Mouse (Mus musculus) T-helper 2 cell (primary cell): ENCODE results near the gene Trpm3.

Source experiments
- in situ Hi-C: fragments of 300-600 bp; cut with MboI, MseI; formaldehyde crosslinking; loops from one replicate; pipeline ENCODE4 v1.15.1; 2025; ENCODE audit warnings: high pct_unique_total_duplicates

Trpm3 gene

DNA sequence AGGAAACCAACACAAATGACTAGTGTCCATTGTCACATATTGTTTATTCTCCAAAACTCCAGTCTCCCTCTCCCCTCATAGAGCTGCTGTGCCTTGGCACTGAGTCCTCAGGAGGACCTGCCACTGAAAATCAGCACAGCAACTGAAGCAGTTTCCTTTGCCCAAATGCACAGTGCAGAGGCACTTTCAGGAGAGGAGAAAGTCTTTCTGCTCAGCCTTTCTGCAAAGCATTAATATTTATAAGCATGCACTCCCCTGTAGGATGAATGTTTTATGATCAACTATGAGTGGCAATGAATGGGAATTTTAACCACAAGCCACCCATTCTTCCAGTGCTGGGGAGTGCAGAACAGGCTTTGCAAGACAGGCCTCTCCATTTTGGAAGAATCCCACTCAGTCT is 592.1 kb downstream of the Trpm3 start:
- in situ Hi-C loops: loop anchor here (25.0 kb wide), 1 partner anchor 94 kb away; no protein-coding TSS in a partner anchor

DNA sequence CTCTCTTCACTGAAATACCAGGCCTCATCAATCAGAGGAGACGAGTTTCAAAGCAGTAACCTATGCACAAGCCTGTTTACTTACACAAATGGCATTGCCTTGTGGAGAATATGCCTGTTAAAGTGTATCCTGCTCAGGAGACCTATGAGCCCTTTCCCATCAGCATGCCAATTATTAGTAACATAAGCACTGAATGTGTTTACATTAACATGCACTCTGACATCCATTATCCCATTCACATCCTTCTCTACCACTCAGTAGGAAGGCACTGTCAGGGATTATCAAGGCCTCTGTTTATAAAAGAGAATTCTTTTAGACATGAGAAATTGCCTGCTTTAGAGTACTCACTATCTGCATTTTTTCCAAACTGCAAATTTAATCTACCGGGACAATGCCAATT is 598.0 kb downstream of the Trpm3 start:
- in situ Hi-C loops: loop anchor here (25.0 kb wide), 1 partner anchor 100 kb away; no protein-coding TSS in a partner anchor

DNA sequence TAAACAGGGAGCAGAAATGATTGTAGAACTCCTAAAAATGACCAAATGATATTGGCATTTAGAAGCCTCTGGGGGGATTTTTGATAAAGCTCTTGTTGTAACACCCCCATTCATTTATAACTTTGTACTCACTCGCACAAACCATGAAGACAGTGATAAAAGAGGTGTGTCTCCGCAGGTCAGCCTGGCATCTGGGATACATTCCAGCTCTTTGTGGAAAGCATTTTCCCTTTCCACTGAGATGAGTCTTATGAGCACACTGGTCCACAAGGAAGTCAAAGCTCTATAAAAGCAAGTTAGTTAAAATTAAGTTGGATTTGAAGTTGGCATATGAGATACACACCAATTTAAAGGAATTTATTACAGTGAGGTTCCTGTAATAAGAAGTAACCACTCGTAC is 600.4 kb downstream of the Trpm3 start:
- in situ Hi-C loops: loop anchor here (25.0 kb wide), 1 partner anchor 102 kb away; no protein-coding TSS in a partner anchor

DNA sequence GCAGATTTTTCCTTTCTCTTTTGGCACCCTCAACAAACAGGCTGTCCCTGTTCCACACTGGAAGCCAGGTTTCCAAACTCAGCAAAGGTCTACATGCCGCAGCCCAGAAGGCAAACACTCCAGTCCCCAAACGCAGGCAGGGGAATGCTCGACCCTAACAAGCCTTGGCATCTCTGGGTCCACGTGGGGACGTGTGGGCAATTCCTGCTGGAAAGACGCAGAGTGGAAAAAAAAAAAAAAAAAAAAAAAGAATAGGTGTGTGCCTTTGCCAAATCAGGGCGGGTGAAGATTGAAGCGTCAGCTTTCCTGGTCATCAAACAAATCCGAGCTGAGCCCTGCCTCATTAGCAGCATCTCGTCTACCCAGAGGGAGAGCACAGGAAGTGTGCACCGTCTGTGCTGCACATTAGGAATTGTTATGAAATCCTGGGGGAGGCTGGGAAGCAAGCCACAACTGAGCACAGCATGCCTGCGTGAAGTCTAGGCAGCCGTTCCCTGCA is 614.5 kb downstream of the Trpm3 start:
- in situ Hi-C loops: no loop called here

DNA sequence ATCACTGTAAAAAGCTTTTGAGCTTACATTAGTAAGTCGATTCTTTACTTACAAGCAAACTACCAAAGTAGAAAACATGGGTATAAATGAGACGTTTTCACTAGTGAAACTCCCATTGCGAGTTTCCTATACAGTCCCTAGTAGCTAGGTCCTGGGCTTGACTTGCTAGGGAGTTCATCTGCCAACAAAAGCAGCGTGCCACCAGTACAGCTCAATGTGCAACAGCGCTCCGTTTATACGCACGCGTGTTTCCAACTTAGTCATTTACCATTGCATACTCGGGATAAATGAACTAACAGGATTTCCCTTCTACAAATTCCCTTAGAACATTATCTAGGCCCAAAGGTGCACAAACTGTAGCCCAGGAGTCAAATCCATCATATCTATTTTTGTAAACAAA is 615.2 kb downstream of the Trpm3 start:
- in situ Hi-C loops: no loop called here

DNA sequence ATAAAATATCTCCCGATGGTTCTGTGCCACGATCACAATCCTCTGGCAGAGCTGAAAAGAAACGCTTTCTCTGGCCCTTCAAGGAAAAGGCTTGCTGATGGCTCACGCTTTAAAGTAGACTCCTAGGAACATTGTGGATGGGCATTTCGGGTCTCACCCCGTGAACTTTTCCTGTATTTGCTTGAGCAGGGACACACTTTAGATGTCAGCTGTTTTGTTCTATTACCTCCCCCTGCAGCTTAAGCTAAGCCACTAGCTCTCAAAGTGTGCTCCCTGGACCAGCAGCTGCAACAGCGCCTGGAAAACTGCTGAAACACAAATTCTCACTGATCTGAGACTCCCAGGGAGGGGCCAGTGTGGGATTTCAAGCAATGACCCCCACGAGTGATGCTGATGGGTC is 615.7 kb downstream of the Trpm3 start:
- in situ Hi-C loops: no loop called here

DNA sequence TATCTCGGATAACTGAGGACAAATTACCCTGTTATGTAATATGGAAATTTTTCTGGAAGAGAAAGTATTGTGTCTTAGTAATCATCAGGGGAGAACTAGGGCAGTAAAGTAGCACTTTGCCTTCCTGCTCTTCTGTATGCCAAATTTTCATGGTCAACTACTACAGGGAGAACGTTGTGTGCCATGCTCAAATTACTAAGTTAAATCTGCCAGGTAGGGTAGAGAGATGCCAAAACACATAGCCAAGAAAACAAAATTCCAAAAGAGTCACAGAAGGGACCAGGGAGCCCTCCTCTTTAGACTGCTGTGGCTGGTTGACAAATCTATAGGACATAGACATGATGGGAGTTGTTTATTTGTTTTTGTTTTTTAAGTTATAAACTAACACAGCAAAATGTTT is 619.6 kb downstream of the Trpm3 start:
- in situ Hi-C loops: no loop called here

DNA sequence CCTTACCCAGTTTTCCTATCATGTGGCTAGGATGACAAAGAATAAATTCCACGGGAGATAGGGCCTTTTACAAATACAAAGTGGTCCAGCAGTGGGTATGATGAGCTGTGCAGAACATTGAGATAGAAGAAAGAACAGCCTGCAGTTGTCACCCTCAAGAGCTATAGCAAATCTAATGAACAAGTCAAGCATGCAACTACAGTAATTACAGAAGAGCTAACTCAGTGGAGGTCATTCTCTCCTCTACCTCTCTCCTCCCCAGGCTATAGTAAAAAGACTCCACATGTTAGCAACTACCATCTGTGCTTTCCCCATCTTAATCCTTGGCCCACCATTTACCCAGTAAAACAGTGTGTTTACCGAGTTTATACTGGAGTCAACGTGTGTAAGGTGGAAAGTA is 629.4 kb downstream of the Trpm3 start:
- in situ Hi-C loops: no loop called here

DNA sequence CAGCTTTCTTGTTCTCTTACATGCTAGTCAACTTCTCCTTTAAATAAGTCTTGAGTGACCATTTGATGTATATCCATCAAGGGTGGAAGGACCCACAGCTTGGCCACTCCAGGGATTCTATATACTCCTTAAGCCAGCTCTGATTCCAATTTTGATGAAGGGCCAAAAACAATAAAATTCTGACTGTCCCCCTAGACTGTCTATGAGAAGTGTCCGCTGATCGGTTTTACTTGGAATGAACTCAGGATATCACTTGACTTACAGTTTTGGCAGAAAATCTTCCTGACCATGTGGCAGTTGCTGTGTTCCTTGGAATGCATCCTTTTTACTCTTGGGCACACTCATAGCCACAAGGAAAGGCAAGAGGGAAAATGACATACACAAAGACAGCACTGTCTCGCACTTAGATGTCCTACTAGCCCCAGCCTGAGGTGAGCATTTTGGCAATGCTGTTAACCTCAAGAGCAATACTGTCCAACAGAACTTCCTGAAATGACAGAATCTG is 636.4 kb downstream of the Trpm3 start:
- in situ Hi-C loops: no loop called here

DNA sequence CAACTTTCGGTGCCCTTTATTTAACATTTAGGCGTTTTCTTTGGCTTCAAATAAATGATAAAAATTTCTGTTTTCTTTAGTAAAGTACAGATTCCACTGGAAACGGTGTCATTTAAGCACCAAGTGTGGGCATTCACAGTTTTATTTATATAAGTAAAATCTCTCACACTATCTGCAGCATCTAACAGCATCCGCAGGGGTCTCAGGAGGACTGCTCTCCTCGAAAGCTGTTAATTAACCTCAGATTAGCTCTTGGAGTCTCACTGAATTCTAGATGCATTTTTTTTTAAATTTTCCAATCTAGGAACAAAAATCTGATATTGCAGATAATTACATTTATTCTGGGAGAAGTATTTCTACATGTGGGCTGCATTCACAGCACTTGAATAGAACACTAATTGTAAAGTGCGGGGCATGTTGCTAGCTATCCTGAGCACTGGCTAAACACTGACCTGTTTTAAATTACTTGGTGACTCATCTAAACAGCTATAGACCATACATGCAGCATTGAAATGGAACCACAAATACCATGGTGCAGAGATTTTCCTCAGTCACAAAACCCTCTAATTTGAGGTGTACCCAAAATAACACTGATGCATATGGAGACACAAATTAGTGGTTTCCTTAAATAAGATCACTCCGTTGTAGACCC is 641.5 kb downstream of the Trpm3 start:
- in situ Hi-C loops: no loop called here

DNA sequence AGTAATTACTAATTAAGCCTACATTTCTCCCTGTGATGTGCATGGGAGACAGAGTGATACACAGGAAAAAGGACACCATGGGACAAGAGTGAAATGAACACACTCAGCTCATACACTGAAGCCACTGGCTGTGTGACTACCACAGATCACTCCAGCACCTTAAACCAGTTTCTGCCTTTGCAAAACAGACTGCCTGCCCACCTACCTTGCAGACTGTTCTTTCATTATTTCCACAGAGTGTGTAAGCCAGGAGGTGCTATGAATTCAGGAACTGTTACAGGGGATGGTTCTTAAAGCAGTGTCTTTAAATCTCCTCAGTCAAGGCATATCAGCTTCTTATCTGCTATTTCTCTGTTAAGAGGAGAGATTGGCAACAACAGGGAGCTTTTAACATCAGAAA is 642.7 kb downstream of the Trpm3 start:
- in situ Hi-C loops: no loop called here

DNA sequence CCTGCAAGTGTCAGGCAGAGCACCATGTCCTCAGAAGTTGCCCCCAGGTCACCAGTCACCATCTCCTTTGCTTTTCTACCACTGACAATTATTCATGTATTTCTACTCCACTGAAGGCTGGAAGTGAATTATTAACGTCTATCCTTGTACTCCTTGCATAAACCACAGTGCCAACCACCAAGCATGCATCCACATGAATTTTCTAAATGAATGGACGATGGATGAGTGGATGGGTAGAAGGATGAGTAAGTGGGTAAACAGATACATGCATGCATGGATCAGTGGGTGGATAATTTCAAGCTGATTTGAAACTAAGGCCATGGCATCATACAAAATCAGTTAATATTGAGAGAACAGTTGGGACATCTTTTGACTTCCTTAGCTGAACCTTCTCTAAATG is 644.9 kb downstream of the Trpm3 start:
- in situ Hi-C loops: no loop called here

DNA sequence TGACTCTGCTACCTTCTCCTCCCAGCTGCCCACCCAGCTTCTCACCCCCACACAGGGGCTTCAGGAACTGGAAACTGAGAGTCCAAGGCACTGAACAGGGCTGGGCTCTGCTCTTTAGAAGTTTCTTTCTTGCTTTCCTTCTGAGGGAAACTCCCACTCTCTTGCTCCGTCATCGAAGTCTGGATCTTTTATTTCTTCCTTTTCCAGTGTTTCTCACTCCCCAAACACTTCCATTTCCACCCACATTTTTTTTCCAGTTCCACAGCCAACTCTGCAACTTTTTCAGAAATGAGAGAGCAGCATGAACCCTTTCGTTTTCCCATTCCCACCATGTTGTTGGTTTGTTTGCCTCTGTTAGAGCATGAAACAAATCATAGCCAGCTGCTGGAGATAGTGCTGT is 650.9 kb downstream of the Trpm3 start:
- in situ Hi-C loops: no loop called here

DNA sequence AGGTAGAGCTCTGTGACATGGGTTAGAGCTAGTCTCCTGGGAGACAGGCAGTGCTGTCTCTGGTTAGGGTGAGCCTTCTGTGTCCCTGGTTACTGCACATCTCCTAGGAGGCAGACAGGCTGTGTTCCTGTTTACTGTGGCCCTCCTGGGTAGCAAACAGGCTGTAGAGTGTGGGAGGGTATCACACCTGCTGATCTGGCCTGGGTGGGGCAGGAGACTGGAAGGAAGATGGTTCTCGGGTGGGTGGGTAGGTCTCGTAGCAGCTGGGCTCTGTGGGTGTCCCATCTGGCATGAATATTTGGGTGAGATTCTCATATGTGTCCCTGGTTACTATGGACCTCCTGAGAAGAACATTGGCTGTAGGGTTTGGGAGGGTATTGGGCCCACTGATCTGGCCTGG is 658.1 kb downstream of the Trpm3 start:
- in situ Hi-C loops: no loop called here

DNA sequence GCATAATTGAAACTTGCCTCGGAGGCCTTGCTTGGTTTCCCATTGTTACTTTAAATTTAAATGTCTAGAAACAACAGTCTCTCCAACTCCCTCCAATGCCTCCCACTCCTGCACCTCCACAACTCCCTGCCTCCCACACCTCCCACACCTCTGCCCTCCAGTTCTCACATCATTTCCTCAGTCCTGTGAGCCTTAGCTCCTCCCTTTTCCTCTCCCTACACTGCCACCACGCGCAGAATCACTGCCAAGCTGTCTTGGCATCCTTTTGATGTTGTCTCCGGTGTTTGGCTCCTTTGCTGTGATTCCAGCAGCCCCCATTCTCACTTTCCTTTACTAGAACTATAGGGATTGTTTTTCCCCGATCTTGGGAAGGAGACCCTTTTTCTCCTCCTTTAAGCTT is 661.6 kb downstream of the Trpm3 start:
- in situ Hi-C loops: no loop called here

DNA sequence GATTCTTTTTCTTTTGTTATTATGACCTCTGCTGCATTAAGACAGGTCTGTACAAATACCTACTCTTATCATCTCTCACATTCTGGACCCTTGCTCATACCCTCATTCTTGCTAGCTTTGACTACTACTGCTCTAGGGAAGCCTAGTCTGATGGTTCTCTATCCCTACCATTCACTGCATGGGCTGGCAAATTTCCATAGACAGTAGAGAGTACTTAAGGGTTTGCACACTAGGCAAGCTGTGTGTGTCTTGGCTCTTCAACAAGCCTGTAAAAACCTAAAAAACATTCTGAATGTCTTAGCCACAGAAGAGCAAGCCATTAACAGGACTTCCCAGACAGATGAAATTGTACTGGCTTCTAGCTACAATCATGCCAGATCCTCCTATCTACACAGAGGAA is 664.5 kb downstream of the Trpm3 start:
- in situ Hi-C loops: no loop called here

DNA sequence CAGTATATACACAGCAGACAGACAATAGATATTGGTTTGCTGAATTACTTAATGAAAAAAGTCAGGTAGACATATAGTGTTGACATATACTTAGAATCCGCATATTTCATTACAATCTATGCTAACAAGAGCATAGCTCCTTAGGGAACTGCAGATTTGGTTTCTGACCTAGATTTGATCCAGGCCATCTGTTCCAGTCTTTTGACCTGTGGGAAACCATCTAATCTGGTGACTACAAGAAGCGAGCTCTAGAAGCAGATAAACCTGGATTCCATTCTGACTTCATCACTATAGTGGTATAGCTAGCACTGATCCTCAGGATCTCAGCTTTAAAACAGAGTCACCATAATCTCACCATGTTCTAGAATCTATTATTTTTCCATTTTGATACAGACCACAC is 665.5 kb downstream of the Trpm3 start:
- in situ Hi-C loops: no loop called here

DNA sequence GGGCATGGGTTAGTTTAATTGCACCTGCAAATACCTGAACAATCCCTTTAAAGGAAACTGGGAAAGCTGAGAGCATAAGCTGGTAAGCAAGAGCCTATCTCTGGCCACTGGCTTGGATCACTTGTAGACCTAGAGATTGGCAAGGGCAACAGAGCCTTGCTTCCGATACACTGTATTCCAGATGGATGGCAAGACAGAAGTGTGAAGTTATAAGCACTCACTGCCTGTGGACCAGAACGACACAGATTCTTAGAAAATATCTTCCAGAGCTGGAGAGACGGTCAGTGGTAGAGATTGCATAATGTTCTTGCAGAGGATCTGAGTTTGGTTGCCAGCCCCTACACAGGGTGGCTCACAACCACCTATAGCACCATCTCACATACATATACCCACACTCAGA is 671.4 kb downstream of the Trpm3 start:
- in situ Hi-C loops: no loop called here

DNA sequence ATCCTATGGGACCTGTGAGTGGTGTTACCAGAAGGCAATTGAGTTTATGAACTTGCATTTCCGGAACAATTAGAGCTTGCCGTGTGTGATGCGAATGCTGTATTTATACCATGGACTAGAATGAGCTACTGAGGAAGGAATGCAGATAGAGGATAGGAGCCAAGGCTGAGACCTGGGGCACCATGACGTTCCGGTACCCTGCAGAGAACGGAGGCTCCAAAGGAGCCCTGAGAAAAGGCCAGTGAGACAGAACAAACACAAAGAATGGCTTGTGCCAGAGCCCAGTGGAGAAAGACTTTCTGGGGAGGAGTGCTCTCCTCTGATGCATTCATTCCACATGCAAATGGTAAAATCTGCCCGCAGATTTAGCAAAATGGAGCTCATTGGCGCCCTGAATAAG is 682.9 kb downstream of the Trpm3 start:
- in situ Hi-C loops: no loop called here

DNA sequence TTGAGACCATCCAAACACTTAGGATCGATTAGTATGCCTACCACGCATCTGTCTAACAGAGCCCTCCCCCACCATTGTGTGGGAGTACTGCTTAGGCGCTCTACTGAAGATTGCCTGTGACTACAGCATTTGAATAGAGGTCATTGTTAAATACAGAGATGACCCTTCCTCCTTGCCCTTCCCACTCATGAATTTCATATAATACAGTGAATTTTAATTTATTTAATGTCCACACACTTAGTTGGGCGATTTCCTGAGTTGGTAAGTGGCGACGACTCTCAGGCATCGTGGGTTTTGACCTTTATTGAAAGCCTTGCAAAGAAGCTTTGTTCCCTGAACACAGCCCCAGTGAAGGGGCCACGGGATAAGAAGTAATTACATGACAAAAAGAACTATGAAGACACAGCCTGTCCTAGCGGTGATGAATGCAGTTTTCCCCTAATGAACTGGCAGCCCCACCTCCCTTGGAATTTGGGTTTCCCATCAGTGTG is 684.7 kb downstream of the Trpm3 start:
- in situ Hi-C loops: no loop called here

DNA sequence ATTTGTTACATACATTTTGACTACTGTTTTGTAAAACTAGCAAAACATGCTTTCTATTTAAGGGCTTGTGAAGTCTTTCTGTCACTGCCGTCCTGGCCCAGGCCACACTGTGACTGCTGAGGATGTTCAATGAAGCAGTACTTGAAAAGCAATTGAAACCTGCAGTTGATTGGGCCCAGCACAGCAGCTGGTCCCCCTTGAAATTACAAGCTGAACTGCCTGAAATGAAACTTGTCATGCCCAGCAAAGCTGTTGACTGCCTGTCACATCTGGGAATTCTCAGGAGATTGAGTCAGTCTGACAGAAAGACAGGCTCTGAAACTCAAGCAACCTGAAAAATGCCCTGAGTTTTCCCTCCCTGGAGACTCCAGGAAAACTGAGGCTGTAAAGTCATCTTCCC is 687.0 kb downstream of the Trpm3 start:
- in situ Hi-C loops: no loop called here

DNA sequence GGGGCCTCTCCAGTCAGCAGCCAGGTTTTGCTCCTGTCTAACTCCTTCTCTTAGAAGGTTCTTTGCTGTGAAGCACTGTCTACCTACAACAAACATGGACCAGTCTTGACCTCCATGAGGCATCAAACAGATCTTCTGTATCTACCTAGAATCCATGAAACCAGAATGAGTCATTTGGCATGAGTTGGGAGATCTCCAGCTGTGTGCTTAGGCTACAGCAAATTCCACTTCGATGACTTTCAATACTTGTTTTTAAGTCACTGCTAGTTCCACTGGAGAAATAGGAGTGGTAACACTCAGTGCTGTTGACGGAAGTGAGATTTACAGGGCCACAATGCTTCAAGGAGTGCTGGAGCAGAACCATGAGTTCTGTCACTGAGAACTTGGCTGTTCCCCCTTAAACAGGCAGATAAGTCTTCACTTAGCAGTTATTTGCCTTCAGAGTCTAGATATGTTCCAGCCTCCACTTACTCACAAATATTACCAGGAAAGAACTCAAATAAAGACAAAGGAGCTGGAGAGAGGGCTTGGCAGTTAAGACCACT is 689.4 kb downstream of the Trpm3 start:
- in situ Hi-C loops: no loop called here
